Mouse (Mus musculus): ENCODE measurements around the gene Fam120a. TPM values are rescaled to one million over a fixed set of nuclear protein-coding genes. Genes with fewer than 3 reads are reported as not detected.

Gene Fam120a
- polyA plus RNA-seq, 1 experiment from 2014 or later, result 24.8 TPM

- Histone ChIP-seq H3K27ac (replicated peaks) (peak overlapping the region; percentile 98), H3K27me3 (no peaks in the 10 kb centered on the region), H3K9ac (peak overlapping the region; percentile 90), H3K36me3 (no peaks in the 10 kb centered on the region), H3K4me1 (peaks cover 57% of the 10 kb centered on the region), H3K4me3 (replicated peaks) (peak overlapping the region; percentile 87), H3K4me2 (replicated peaks) (peak overlapping the region; percentile 89), H3K9me3 (replicated peaks) (no peaks in the 10 kb centered on the region)
- 4% methylated on average over 7 of the region's 7 CpGs for WGBS
- peak; percentile 60 for ATAC-seq (ENCODE audit: insufficient number of reproducible peaks, low FRiP score, low TSS enrichment, low read depth)
Measured at GRCm38 (mm10) chr13:48965559-48966525, 2.0 kb downstream of the Fam120a start.

DNA sequence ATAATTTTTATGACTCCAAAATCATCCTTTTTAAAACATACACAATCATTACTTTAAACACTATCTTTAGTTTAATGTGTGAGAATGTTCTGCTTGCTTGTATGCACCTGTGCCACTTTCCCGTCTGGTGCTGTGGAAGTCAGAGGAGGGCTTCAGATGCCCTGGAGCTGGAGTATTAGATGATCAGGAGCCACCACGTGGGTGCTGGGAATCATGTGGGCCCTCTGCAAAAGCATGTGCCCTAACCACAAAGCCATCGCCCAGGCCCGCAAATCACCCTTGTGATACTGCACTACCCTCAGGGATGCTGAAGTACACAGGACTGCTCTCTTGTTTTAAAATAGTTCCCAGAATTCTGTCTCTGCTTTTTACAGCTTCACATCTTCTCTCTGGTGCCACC, 3.0 kb downstream of the Fam120a start:
- peaks cover 51% of the 10 kb centered on the region for H3K4me1 ChIP-seq
- no peaks in the 10 kb centered on the region for H3K27me3 ChIP-seq
- peak overlapping the region; percentile 89 for H3K4me2 ChIP-seq (replicated peaks)
- no peaks in the 10 kb centered on the region for H3K9me3 ChIP-seq (replicated peaks)
- no peak for ATAC-seq (ENCODE audit: insufficient number of reproducible peaks, low FRiP score, low TSS enrichment, low read depth)
- WGBS, result 57% methylated on average over 4 of the region's 4 CpGs
- H3K9ac ChIP-seq, result no peak overlapping the region
- no peak overlapping the region for H3K27ac ChIP-seq (replicated peaks)
- H3K4me3 ChIP-seq (replicated peaks), result peak overlapping the region; percentile 87
- no peaks in the 10 kb centered on the region for H3K36me3 ChIP-seq

GRCm38 (mm10) chr13:48963111-48963510, 4.7 kb downstream of the Fam120a start:
- no peaks in the 10 kb centered on the region for H3K36me3 ChIP-seq
- no peak overlapping the region for H3K4me2 ChIP-seq (replicated peaks)
- H3K9me3 ChIP-seq (replicated peaks), result no peaks in the 10 kb centered on the region
- H3K4me3 ChIP-seq (replicated peaks), result no peak overlapping the region
- H3K27me3 ChIP-seq, result no peaks in the 10 kb centered on the region
- 50% methylated on average over 1 of the region's 1 CpGs for WGBS
- ATAC-seq (ENCODE audit: insufficient number of reproducible peaks, low FRiP score, low TSS enrichment, low read depth), result no peak
- H3K27ac ChIP-seq (replicated peaks), result no peak overlapping the region
- no peak overlapping the region for H3K9ac ChIP-seq
- peaks cover 47% of the 10 kb centered on the region for H3K4me1 ChIP-seq

DNA sequence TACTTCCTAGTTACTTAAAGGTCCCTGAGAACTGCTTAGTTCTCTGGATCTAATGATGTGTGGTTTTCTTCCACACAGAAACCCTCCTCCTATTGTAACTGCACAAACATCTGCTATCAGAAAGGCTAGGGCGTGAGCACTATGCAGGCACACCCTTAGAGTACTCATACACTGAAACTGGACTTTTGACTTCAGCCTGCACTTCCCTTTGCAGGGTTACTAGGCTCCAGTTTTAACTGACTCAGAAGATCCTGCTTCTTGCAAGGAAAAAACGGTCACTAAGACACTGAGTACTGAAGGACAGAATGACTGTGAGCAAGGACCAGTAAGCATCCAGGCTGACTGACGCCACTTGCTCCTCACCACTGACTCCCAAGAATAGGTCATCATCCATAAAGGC, 5.3 kb downstream of the Fam120a start:
- H3K27ac ChIP-seq (replicated peaks), result no peak overlapping the region
- 68% methylated on average over 3 of the region's 3 CpGs for WGBS
- no peak for ATAC-seq (ENCODE audit: insufficient number of reproducible peaks, low FRiP score, low TSS enrichment, low read depth)
- no peaks in the 10 kb centered on the region for H3K9me3 ChIP-seq (replicated peaks)
- H3K4me1 ChIP-seq, result peaks cover 47% of the 10 kb centered on the region
- no peak overlapping the region for H3K4me3 ChIP-seq (replicated peaks)
- no peaks in the 10 kb centered on the region for H3K36me3 ChIP-seq
- no peaks in the 10 kb centered on the region for H3K27me3 ChIP-seq
- H3K4me2 ChIP-seq (replicated peaks), result no peak overlapping the region
- H3K9ac ChIP-seq, result no peak overlapping the region

DNA sequence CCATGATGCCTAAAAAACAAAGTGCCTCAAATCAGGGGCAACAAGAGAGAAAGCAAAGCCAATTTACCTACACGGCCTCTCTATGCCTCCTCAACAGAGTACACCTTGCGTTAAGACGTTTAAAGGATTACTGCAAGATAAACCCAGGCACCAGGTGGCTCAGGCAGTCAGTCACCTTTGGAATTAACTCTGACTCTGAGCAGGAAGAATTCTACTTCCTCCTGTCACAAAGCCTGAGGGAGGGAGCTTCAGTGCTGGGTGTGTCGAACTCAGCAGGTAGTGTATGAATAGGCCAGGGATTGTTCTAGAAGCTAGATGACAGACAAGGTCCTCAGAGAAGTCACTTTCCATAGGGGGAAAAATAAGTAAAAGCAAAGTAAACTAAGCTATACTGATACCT, 9.2 kb downstream of the Fam120a start:
- 57% methylated on average over 4 of the region's 4 CpGs for WGBS
- Histone ChIP-seq H3K9ac (no peak overlapping the region), H3K9me3 (replicated peaks) (no peaks in the 10 kb centered on the region), H3K27me3 (no peaks in the 10 kb centered on the region), H3K27ac (replicated peaks) (no peak overlapping the region), H3K4me2 (replicated peaks) (no peak overlapping the region), H3K4me3 (replicated peaks) (no peak overlapping the region), H3K36me3 (no peaks in the 10 kb centered on the region), H3K4me1 (peaks cover 31% of the 10 kb centered on the region)
- ATAC-seq (ENCODE audit: insufficient number of reproducible peaks, low FRiP score, low TSS enrichment, low read depth), result no peak

GRCm38 (mm10) chr13:48954825-48955224, 13.0 kb downstream of the Fam120a start:
- Histone ChIP-seq H3K4me3 (replicated peaks) (no peak overlapping the region), H3K4me2 (replicated peaks) (no peak overlapping the region), H3K27ac (replicated peaks) (no peak overlapping the region), H3K36me3 (no peaks in the 10 kb centered on the region), H3K27me3 (no peaks in the 10 kb centered on the region), H3K4me1 (peaks cover 13% of the 10 kb centered on the region), H3K9me3 (replicated peaks) (no peaks in the 10 kb centered on the region), H3K9ac (no peak overlapping the region)
- no peak for ATAC-seq (ENCODE audit: insufficient number of reproducible peaks, low FRiP score, low TSS enrichment, low read depth)
- 93% methylated on average over 4 of the region's 4 CpGs for WGBS

- Histone ChIP-seq H3K4me3 (replicated peaks) (no peak overlapping the region), H3K36me3 (peaks cover 20% of the 10 kb centered on the region), H3K27me3 (no peaks in the 10 kb centered on the region), H3K9ac (no peak overlapping the region), H3K9me3 (replicated peaks) (no peaks in the 10 kb centered on the region), H3K4me2 (replicated peaks) (no peak overlapping the region), H3K4me1 (0 out of 2 replicates have a peak, but pooled peaks cover 5% of the 10 kb centered on the region), H3K27ac (replicated peaks) (no peak overlapping the region)
- 57% methylated on average over 5 of the region's 5 CpGs for WGBS
- ATAC-seq (ENCODE audit: insufficient number of reproducible peaks, low FRiP score, low TSS enrichment, low read depth), result no peak
Measured at GRCm38 (mm10) chr13:48950600-48951241, 17.1 kb downstream of the Fam120a start.

- 85% methylated on average over 6 of the region's 6 CpGs for WGBS
Measured at GRCm38 (mm10) chr13:48948951-48949350, 18.9 kb downstream of the Fam120a start.

DNA sequence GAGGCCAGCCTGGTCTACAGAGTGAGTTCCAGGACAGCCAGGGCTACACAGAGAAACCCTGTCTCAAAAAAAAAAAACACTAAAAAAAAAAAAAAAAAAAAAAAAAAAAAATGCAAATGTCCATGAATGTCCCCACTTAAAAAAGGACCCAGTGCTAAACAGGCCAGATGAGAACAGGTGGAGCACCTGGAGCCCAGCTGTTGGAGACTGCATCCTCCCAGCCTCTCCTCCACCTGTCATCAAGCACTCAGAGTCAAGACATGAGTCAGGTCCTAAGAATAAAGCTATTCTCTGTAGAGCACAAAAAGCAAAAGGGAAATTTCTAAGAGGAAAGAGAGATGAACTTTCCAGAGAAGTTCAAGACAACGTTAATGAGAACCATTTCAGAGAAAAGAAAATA, 23.2 kb downstream of the Fam120a start:
- 63% methylated on average over 1 of the region's 1 CpGs for WGBS
- H3K27me3 ChIP-seq, result no peaks in the 10 kb centered on the region
- ATAC-seq (ENCODE audit: insufficient number of reproducible peaks, low FRiP score, low TSS enrichment, low read depth), result no peak
- no peak overlapping the region for H3K4me2 ChIP-seq (replicated peaks)
- no peak overlapping the region for H3K9ac ChIP-seq
- H3K4me1 ChIP-seq, result no peaks in the 10 kb centered on the region
- no peaks in the 10 kb centered on the region for H3K9me3 ChIP-seq (replicated peaks)
- H3K27ac ChIP-seq (replicated peaks), result no peak overlapping the region
- H3K36me3 ChIP-seq, result peaks cover 49% of the 10 kb centered on the region
- H3K4me3 ChIP-seq (replicated peaks), result no peak overlapping the region

More at GRCm38 (mm10) chr13:48948951-48949350, 18.9 kb downstream of the Fam120a start:
- Histone ChIP-seq H3K4me1 (0 out of 2 replicates have a peak, but pooled peaks cover 3% of the 10 kb centered on the region), H3K4me3 (replicated peaks) (no peak overlapping the region), H3K27ac (replicated peaks) (no peak overlapping the region), H3K27me3 (no peaks in the 10 kb centered on the region), H3K9ac (no peak overlapping the region), H3K4me2 (replicated peaks) (no peak overlapping the region), H3K36me3 (peaks cover 31% of the 10 kb centered on the region), H3K9me3 (replicated peaks) (no peaks in the 10 kb centered on the region)
- ATAC-seq (ENCODE audit: insufficient number of reproducible peaks, low FRiP score, low TSS enrichment, low read depth), result no peak

GRCm38 (mm10) chr13:48942471-48942870, 25.3 kb downstream of the Fam120a start:
- WGBS, result 86% methylated on average over 2 of the region's 2 CpGs
- Histone ChIP-seq H3K4me2 (replicated peaks) (no peak overlapping the region), H3K4me1 (no peaks in the 10 kb centered on the region), H3K27ac (replicated peaks) (no peak overlapping the region), H3K36me3 (peaks cover 38% of the 10 kb centered on the region), H3K27me3 (no peaks in the 10 kb centered on the region), H3K4me3 (replicated peaks) (no peak overlapping the region), H3K9ac (no peak overlapping the region), H3K9me3 (replicated peaks) (no peaks in the 10 kb centered on the region)
- no peak for ATAC-seq (ENCODE audit: insufficient number of reproducible peaks, low FRiP score, low TSS enrichment, low read depth)

- no peak overlapping the region for H3K4me3 ChIP-seq (replicated peaks)
- H3K9me3 ChIP-seq (replicated peaks), result no peaks in the 10 kb centered on the region
- H3K4me1 ChIP-seq, result no peaks in the 10 kb centered on the region
- no peak overlapping the region for H3K4me2 ChIP-seq (replicated peaks)
- WGBS, result 58% methylated on average over 3 of the region's 3 CpGs
- no peak for ATAC-seq (ENCODE audit: insufficient number of reproducible peaks, low FRiP score, low TSS enrichment, low read depth)
- H3K36me3 ChIP-seq, result peaks cover 36% of the 10 kb centered on the region
- no peaks in the 10 kb centered on the region for H3K27me3 ChIP-seq
- H3K27ac ChIP-seq (replicated peaks), result no peak overlapping the region
- H3K9ac ChIP-seq, result no peak overlapping the region
Measured at GRCm38 (mm10) chr13:48941773-48942172, 26.0 kb downstream of the Fam120a start.
